Mouse (Mus musculus): ENCODE data around the gene Atp6v0a4. TPM values are rescaled to one million over a fixed set of nuclear protein-coding genes. Genes with fewer than 3 reads are reported as not detected.

Atp6v0a4 gene
- polyA plus RNA-seq, 1 experiment: 0.25 TPM

DNA sequence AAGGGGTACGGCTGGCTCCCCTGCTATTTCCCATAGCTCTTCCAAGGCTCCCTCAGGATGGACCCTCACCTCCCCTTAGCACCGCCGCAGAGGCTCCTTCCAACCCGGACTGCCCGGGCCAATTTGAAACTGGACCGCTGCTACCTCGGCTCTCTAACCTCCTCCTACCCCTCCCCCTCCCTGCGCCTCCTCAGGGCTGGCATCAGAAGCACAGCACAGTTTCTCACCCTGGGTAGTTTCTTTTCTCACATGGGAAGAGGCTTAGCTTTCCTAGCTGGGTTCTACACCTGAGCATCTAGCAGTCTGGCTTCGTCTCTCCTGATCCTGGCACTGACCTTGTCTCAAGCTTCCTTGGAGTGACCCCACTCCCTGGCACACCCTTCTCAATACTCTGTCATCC lies 14.5 kb downstream of the Atp6v0a4 start:
- Histone ChIP-seq H3K4me3 (replicated peaks; ENCODE audit: insufficient read depth, low read depth, low read length) (no peak overlapping the region), H3K27me3 (ENCODE audit: control insufficient read depth, insufficient read depth, low read length) (no peaks in the 10 kb centered on the region), H3K27ac (ENCODE audit: insufficient read depth, low read length) (no peak overlapping the region), H3K4me1 (ENCODE audit: control insufficient read depth, insufficient read depth, low read length) (no peaks in the 10 kb centered on the region)
- DNase-seq: no peak
- TF ChIP-seq CTCF (IDR thresholded peaks at IDR 0.05; ENCODE audit: borderline replicate concordance, insufficient read depth, low read depth, low read length): no peak
- no peak for TF ChIP-seq POLR2A (IDR thresholded peaks at IDR 0.05; ENCODE audit: borderline replicate concordance, insufficient read depth, low read length)
- WGBS: 13% methylated on average over 9 of the region's 9 CpGs

DNA sequence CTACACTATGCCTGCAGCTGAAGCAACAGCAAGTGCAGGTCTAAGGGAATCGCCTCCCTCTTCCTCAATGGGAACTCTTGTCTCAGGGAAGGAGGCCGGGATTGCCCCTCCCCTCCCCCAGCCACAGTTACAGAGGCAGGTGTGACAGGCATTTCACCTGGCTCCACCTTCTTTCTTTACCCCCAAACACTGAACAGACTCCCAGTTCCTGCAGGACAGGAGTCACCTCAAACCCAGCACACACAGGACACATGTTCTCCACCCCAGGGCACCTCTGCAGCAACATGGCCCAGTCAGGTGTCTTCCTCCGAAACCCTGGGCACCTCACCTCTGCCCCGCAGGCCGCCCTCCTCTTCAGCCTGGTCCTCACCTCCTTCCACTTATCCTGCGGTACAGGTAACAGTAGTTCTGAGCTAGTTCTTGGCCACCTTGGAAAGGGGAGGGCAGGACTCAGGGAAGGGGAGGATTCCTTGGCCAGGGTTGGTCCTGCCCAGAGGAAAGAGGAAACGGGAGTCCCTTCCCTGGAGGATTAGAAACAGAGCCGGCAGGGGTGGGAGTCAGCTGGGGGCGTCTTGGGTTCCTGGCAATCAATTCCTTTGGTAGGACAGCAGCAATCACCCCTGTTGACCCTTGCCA lies 15.1 kb downstream of the Atp6v0a4 start, which contains the start of gene Tmem213:
Tmem213 (plus strand) TSS at position 96 of the 636 bp plus-strand sequence.
- Histone ChIP-seq H3K4me3 (replicated peaks; ENCODE audit: insufficient read depth, low read depth, low read length) (no peak within 1 kb of the TSS), H3K27me3 (ENCODE audit: control insufficient read depth, insufficient read depth, low read length) (no peaks in the 10 kb centered on the region), H3K27ac (ENCODE audit: insufficient read depth, low read length) (no peak within 1 kb of the TSS), H3K4me1 (ENCODE audit: control insufficient read depth, insufficient read depth, low read length) (no peaks in the 10 kb centered on the region)
- 37% methylated on average over 9 of the region's 9 CpGs for WGBS
- TF ChIP-seq POLR2A (IDR thresholded peaks at IDR 0.05; ENCODE audit: borderline replicate concordance, insufficient read depth, low read length): no peak
- TF ChIP-seq CTCF (IDR thresholded peaks at IDR 0.05; ENCODE audit: borderline replicate concordance, insufficient read depth, low read depth, low read length): no peak
- no peak for DNase-seq

DNA sequence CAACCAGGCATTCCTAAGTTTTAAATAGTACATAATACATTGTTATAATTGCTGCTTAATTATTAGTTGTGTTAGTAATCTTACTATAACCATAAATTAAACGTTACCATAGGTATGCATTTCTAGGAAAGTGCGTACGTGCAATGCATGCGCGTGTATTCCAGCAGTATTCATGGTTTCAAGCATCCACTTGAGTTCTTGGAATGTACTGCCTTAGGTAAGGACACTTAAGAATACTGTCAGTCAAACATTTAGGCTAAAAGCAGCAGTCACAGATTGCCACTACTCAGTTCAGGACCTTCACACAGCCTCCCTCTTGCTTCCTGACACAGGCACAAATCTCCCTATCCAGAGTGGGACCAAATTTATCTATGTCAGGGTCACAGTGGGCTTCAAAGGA lies 15.9 kb downstream of the Atp6v0a4 start:
- no peak overlapping the region for H3K27ac ChIP-seq (ENCODE audit: insufficient read depth, low read length)
- no peaks in the 10 kb centered on the region for H3K4me1 ChIP-seq (ENCODE audit: control insufficient read depth, insufficient read depth, low read length)
- no peak for TF ChIP-seq POLR2A (IDR thresholded peaks at IDR 0.05; ENCODE audit: borderline replicate concordance, insufficient read depth, low read length)
- no peak for TF ChIP-seq CTCF (IDR thresholded peaks at IDR 0.05; ENCODE audit: borderline replicate concordance, insufficient read depth, low read depth, low read length)
- H3K4me3 ChIP-seq (replicated peaks; ENCODE audit: insufficient read depth, low read depth, low read length): no peak overlapping the region
- WGBS: 95% methylated on average over 5 of the region's 5 CpGs
- DNase-seq: no peak
- H3K27me3 ChIP-seq (ENCODE audit: control insufficient read depth, insufficient read depth, low read length): no peaks in the 10 kb centered on the region

DNA sequence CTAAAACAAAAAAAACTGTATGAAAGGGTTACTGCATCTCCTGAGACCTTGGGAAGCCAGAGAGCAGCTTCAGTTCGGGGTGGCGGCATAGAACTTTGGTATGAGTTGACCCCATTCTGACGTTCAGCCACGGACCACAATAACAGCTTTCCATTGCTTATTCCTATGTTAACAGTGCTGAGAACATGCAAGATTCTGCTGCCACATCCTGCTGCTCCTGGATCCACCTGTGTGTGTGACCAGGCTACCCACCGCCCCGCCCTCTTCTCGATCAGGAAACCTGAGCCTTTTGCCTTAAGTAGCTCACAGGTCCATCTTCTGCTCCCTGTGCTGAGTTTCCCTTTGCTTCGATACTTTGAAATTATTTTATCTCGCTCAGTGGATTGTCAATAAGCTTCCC lies 18.5 kb downstream of the Atp6v0a4 start:
- WGBS: 87% methylated on average over 9 of the region's 9 CpGs
- DNase-seq: no peak
- Histone ChIP-seq H3K27me3 (ENCODE audit: control insufficient read depth, insufficient read depth, low read length) (no peaks in the 10 kb centered on the region), H3K27ac (ENCODE audit: insufficient read depth, low read length) (no peak overlapping the region), H3K4me3 (replicated peaks; ENCODE audit: insufficient read depth, low read depth, low read length) (no peak overlapping the region), H3K4me1 (ENCODE audit: control insufficient read depth, insufficient read depth, low read length) (no peaks in the 10 kb centered on the region)
- TF ChIP-seq POLR2A (IDR thresholded peaks at IDR 0.05; ENCODE audit: borderline replicate concordance, insufficient read depth, low read length) (no peak), CTCF (IDR thresholded peaks at IDR 0.05; ENCODE audit: borderline replicate concordance, insufficient read depth, low read depth, low read length) (no peak)

DNA sequence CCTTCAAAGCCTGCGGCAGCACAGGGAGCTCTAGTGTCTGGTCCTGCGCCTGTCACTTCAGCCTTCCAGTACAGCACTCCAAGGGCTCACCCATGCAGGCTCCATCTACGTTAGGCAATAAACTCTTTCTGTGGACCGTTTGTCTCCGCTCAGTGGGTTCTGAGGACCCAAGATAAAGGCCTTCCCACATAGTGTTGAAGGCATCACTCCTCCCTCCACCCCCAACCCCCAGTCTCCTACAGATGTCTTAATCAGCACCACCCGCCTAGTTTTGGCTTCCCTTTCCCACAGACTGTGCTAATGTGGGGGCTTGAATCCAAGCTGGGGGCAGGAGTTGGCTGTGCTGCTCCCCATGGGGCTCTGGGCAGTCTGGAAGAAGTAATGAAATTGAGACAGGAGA lies 20.6 kb downstream of the Atp6v0a4 start:
- TF ChIP-seq POLR2A (IDR thresholded peaks at IDR 0.05; ENCODE audit: borderline replicate concordance, insufficient read depth, low read length): no peak
- no peak for TF ChIP-seq CTCF (IDR thresholded peaks at IDR 0.05; ENCODE audit: borderline replicate concordance, insufficient read depth, low read depth, low read length)
- no peak for DNase-seq
- Histone ChIP-seq H3K4me1 (ENCODE audit: control insufficient read depth, insufficient read depth, low read length) (no peaks in the 10 kb centered on the region), H3K27me3 (ENCODE audit: control insufficient read depth, insufficient read depth, low read length) (no peaks in the 10 kb centered on the region), H3K4me3 (replicated peaks; ENCODE audit: insufficient read depth, low read depth, low read length) (no peak overlapping the region), H3K27ac (ENCODE audit: insufficient read depth, low read length) (no peak overlapping the region)
- WGBS: 20% methylated on average over 6 of the region's 6 CpGs

DNA sequence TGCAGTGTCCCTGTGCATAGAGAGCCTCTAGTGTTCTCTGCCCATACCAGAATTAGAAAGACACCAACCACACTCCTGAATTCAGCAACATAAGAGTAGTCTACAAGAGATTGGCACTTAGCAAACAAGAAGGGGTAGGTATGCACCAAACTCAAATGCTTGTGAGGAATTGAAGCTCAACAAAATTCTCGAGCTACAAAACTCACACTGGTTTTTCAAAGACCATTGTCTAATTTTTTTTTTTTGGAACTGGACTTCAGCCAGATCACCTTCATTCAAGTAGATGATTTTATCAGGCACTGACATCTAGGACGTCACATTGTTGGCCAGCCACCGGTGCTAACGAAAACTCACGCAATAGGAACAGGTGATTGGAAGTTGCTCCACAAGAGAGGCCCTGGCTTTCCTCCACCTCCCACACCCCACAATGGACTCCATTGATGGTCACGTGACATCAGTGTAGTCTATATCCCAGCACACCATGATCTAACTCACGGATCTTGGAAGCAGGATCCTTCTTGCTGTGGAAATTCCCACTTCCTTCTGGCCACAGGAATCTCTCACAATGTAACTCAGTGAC lies 22.1 kb downstream of the Atp6v0a4 start:
- no peak for DNase-seq
- no peak overlapping the region for H3K27ac ChIP-seq (ENCODE audit: insufficient read depth, low read length)

DNA sequence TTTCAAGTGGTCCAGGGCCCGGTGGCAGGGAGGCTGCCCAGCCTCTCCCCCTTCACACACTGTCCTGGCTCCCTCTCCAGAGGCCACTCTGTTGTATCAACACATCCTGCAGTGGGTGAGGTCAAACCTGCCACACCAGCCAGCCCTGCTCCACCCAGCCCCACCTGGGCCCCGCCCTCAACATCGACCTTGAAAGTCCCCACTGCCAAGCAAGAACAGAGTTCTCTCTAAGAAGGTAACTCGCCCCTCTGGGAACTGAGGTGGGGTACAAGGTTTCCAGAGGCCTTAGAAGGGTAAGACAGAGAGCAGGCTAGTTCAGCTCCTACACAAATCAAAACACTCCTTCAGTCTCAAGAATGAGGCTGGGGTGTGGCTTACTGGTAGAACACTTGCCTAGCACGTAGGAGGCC lies 27.4 kb downstream of the Atp6v0a4 start:
- 76% methylated on average over 5 of the region's 5 CpGs for WGBS
- H3K4me1 ChIP-seq (ENCODE audit: control insufficient read depth, insufficient read depth, low read length): no peaks in the 10 kb centered on the region
- H3K27me3 ChIP-seq (ENCODE audit: control insufficient read depth, insufficient read depth, low read length): no peaks in the 10 kb centered on the region
- no peak overlapping the region for H3K4me3 ChIP-seq (replicated peaks; ENCODE audit: insufficient read depth, low read depth, low read length)
- DNase-seq: no peak
- TF ChIP-seq POLR2A (IDR thresholded peaks at IDR 0.05; ENCODE audit: borderline replicate concordance, insufficient read depth, low read length) (no peak), CTCF (IDR thresholded peaks at IDR 0.05; ENCODE audit: borderline replicate concordance, insufficient read depth, low read depth, low read length) (no peak)
- no peak overlapping the region for H3K27ac ChIP-seq (ENCODE audit: insufficient read depth, low read length)

More for the DNA sequence above, 22.1 kb downstream of the Atp6v0a4 start:
- Histone ChIP-seq H3K4me3 (replicated peaks; ENCODE audit: insufficient read depth, low read depth, low read length) (no peak overlapping the region), H3K27me3 (ENCODE audit: control insufficient read depth, insufficient read depth, low read length) (no peaks in the 10 kb centered on the region), H3K4me1 (ENCODE audit: control insufficient read depth, insufficient read depth, low read length) (no peaks in the 10 kb centered on the region)
- TF ChIP-seq POLR2A (IDR thresholded peaks at IDR 0.05; ENCODE audit: borderline replicate concordance, insufficient read depth, low read length): no peak
- no peak for TF ChIP-seq CTCF (IDR thresholded peaks at IDR 0.05; ENCODE audit: borderline replicate concordance, insufficient read depth, low read depth, low read length)
- WGBS: 60% methylated on average over 7 of the region's 7 CpGs

DNA sequence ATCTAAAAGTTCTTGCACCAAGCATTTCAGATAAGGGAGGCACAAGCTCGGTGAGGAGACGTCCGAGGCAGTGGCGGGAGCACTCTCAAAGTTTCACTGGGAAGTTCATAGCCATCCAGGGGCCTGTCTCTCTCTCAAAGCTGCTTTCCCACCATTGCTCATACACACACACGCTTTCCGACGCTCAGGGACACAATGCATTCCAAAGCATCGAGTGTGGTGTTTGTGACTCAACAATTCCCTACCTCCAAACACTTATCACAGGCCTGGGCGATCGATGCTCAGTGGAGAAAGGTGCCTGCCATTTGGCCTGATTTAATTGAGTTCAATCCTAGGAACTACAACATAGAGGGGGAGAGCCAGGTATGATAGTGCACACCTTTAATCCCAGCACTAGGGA lies 29.7 kb downstream of the Atp6v0a4 start:
- Histone ChIP-seq H3K4me1 (ENCODE audit: control insufficient read depth, insufficient read depth, low read length) (no peaks in the 10 kb centered on the region), H3K27ac (ENCODE audit: insufficient read depth, low read length) (no peak overlapping the region), H3K27me3 (ENCODE audit: control insufficient read depth, insufficient read depth, low read length) (no peaks in the 10 kb centered on the region), H3K4me3 (replicated peaks; ENCODE audit: insufficient read depth, low read depth, low read length) (no peak overlapping the region)
- 91% methylated on average over 10 of the region's 10 CpGs for WGBS
- no peak for TF ChIP-seq POLR2A (IDR thresholded peaks at IDR 0.05; ENCODE audit: borderline replicate concordance, insufficient read depth, low read length)
- TF ChIP-seq CTCF (IDR thresholded peaks at IDR 0.05; ENCODE audit: borderline replicate concordance, insufficient read depth, low read depth, low read length): no peak
- no peak for DNase-seq
